Mouse (Mus musculus) testis, adult 2 months (tissue): ENCODE measurements around the gene Gm20388.

Experiments
- CTCF ChIP-seq: fragments of 200-500 bp; IDR thresholded peaks from 2 replicates; pipeline ENCODE4 v1.5.1; 2012; ENCODE audit warnings: low read depth, mild to moderate bottlenecking, inconsistent platforms, low read length, moderate library complexity; ENCODE audit not compliant: control insufficient read depth, insufficient read depth, insufficient replicate concordance
- POLR2A ChIP-seq: fragments of 200-500 bp; IDR thresholded peaks from 2 replicates; pipeline ENCODE4 v1.6.1; 2012; ENCODE audit warnings: low read depth, mild to moderate bottlenecking, inconsistent platforms, low read length, moderate library complexity; ENCODE audit not compliant: control insufficient read depth

DNA sequence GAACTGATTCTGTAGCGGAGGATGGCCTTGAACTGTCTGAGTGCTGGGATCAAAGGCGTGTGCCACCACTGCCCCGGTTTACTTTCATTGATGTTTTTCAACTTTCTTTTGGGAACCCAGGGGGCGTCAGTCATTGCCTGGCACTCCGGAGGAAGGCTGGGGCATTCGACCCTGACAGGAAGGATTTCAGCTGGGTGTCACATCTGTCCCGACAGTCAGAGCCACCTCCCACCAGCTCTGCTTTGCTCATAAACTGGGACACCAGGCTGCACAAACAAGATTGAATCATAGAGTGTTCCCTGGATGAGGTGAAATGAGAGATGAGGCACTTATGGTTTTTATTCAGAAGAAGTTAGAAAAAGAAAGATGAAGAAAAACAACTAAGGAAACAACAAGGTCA, 41.6 kb downstream of the Gm20388 start:
- TF ChIP-seq POLR2A (no peak), CTCF (no peak)
